Mouse (Mus musculus): ENCODE results near the gene Tnfrsf21. TPM values are rescaled to one million over a fixed set of nuclear protein-coding genes. Genes with fewer than 3 reads are reported as not detected.
A peak's percentile ranks its signal among the peaks of the same experiment; 100 is the strongest.

Tnfrsf21 gene
- polyA plus RNA-seq, 1 experiment from 2014 or later, result 10.4 TPM

DNA sequence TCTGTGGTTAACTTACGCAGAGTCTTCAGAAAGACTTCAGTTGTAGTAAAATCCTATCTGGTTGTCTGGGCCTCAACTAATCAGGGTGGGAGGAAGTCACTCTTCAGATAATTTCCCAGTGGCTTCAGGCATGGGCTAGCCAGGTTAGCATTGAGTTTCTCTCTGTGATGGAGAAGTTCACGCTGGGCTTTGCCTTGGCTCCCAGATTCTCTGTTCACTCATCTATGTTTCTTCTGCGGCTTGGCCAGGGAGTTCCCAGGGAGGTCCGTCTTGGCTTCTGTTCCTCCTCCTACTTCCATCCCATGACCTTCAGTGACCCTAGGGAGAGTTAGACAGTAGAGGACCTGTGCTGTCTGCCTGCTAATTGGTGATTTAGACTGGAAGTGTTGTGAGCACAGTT lies 61.2 kb downstream of the Tnfrsf21 start:
- H3K4me1 ChIP-seq, result peaks cover 14% of the 10 kb centered on the region
- H3K9me3 ChIP-seq, result no peaks in the 10 kb centered on the region
- H3K4me2 ChIP-seq, result peak overlapping the region; percentile 63
- H3K4me3 ChIP-seq, result peak overlapping the region; percentile 30; the same call in 1 of the 2 replicates
- H3K36me3 ChIP-seq, result no peaks in the 10 kb centered on the region
- no peaks in the 10 kb centered on the region for H3K27me3 ChIP-seq (replicated peaks)
- ATAC-seq (ENCODE audit: extremely low read depth, insufficient number of reproducible peaks, low FRiP score, low TSS enrichment), result no peak; the same call in 1 of the 2 replicates
- H3K9ac ChIP-seq, result peak overlapping the region; percentile 65; the same call in 1 of the 2 replicates
- H3K27ac ChIP-seq (replicated peaks), result 0 out of 2 replicates have a peak overlapping the region, but pooled peaks have one; percentile 21
- 32% methylated on average over 4 of the region's 4 CpGs for WGBS

DNA sequence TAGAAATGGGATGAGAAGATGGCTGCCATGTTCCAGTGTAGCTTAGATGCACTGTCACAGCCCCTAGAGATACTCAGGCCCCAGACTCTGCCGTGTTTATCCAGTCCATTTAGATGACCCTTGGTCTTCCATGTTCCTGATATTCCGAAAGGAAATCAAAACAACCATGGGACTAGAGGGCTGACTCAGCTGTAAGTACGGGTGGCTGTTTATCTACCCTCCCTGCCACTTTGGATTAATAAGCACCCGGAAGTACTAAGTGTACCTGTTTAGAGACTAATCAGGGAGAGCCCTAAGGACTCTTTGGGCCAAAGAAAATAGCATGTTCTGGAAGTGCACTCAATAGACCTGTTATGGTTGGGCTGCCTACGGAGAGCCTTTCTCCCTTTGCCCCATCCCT lies 64.9 kb downstream of the Tnfrsf21 start:
- no peak overlapping the region for H3K4me2 ChIP-seq
- peaks cover 11% of the 10 kb centered on the region for H3K36me3 ChIP-seq
- H3K9ac ChIP-seq, result no peak overlapping the region
- H3K27ac ChIP-seq (replicated peaks), result no peak overlapping the region
- H3K4me1 ChIP-seq, result peaks cover 9% of the 10 kb centered on the region
- H3K27me3 ChIP-seq (replicated peaks), result no peaks in the 10 kb centered on the region
- no peak for ATAC-seq (ENCODE audit: extremely low read depth, insufficient number of reproducible peaks, low FRiP score, low TSS enrichment)
- 74% methylated on average over 5 of the region's 5 CpGs for WGBS
- H3K4me3 ChIP-seq, result no peak overlapping the region
- H3K9me3 ChIP-seq, result no peaks in the 10 kb centered on the region

DNA sequence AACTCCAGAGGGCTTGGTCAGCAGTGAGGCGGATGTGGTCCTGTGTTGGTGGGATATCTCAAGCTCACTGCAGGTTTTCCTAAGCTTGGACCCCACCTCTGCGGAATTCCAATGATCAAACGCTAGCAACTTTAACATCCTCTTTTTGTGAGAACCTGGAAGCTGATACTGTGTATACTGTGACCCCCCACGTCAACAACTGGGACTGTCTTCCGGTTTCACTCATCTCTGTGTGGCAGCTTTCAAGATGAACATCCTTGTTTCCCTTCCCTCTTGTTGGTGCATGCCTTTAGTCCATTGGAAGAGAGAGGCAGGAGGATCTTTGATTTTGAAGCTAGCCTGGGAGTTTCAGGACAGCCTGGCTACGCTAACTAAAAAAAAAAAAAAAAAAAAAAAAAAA lies 73.1 kb downstream of the Tnfrsf21 start:
- 84% methylated on average over 6 of the region's 6 CpGs for WGBS
- H3K4me2 ChIP-seq, result no peak overlapping the region
- H3K36me3 ChIP-seq, result peaks cover 16% of the 10 kb centered on the region
- no peaks in the 10 kb centered on the region for H3K27me3 ChIP-seq (replicated peaks)
- H3K27ac ChIP-seq (replicated peaks), result no peak overlapping the region
- ATAC-seq (ENCODE audit: extremely low read depth, insufficient number of reproducible peaks, low FRiP score, low TSS enrichment), result no peak
- H3K4me3 ChIP-seq, result no peak overlapping the region
- no peaks in the 10 kb centered on the region; the same call in 1 of the 2 replicates for H3K9me3 ChIP-seq
- no peaks in the 10 kb centered on the region for H3K4me1 ChIP-seq
- H3K9ac ChIP-seq, result no peak overlapping the region

GRCm38 (mm10) chr17:43090948-43091724 lies 74.8 kb downstream of the Tnfrsf21 start:
- peaks cover 6% of the 10 kb centered on the region; the same call in 1 of the 2 replicates for H3K36me3 ChIP-seq
- H3K27ac ChIP-seq (replicated peaks), result no peak overlapping the region
- H3K4me3 ChIP-seq, result no peak overlapping the region
- no peaks in the 10 kb centered on the region for H3K4me1 ChIP-seq
- no peaks in the 10 kb centered on the region; the same call in 1 of the 2 replicates for H3K9me3 ChIP-seq
- ATAC-seq (ENCODE audit: extremely low read depth, insufficient number of reproducible peaks, low FRiP score, low TSS enrichment), result no peak
- H3K9ac ChIP-seq, result no peak overlapping the region
- no peak overlapping the region for H3K4me2 ChIP-seq
- no peaks in the 10 kb centered on the region for H3K27me3 ChIP-seq (replicated peaks)
- 79% methylated on average over 3 of the region's 3 CpGs for WGBS

DNA sequence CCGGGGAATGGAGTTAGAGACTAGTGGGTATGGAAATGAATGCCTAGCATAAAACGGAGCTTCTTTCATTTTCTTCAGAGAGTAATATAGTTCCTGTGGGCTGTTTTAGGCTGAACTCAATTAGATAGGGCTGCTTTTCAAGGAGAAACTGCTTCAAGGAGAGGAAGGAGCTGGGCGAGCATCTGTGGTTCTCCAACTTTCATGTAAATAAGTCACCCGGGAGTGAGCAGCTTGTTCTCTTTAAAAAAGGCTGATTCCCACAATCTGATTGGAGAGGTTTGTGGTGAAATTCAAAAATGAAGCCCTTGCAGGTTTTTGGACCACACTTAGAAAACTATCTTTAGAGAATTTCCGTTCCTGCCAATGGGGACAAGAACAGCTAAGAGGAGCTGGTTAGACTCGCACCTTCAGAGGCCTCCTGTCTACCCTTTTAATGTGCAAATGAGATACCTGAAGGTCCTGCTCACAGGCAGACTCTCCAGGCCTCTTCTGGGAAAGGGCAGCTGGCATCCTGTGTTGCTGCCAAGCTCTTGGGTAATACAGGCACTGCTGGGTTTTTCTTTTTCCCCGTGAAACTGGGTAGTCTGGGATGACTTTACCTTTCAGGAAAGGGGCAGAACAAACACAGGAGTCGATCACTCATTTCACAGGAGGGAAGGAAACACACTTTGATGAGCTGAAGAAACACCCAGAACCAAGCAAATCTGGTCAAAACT lies 76.1 kb downstream of the Tnfrsf21 start:
- 42% methylated on average over 8 of the region's 8 CpGs for WGBS
- Histone ChIP-seq H3K4me3 (no peak overlapping the region), H3K27ac (replicated peaks) (no peak overlapping the region), H3K4me2 (no peak overlapping the region), H3K4me1 (no peaks in the 10 kb centered on the region), H3K9me3 (no peaks in the 10 kb centered on the region; the same call in 1 of the 2 replicates), H3K9ac (no peak overlapping the region), H3K36me3 (no peaks in the 10 kb centered on the region; the same call in 1 of the 2 replicates), H3K27me3 (replicated peaks) (no peaks in the 10 kb centered on the region)
- ATAC-seq (ENCODE audit: extremely low read depth, insufficient number of reproducible peaks, low FRiP score, low TSS enrichment), result no peak

DNA sequence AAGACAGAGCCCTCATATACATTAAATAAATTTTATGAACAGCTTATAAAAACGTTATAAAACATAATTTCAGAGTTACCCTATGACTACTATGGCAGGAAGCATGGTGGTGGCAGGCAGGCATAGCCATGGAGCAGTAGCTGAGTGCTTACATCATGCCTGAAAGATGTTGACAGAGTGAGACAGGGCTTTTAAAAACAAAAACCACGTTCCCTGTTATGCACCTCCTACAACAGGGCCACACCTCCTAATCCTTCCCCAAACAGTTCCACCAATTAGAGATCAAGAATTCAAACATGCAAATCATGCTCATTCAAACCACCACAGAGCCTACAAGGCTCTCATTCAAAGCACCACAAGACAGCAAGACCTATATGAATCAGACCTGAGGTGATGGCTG lies 77.9 kb downstream of the Tnfrsf21 start:
- no peaks in the 10 kb centered on the region for H3K27me3 ChIP-seq (replicated peaks)
- H3K36me3 ChIP-seq, result no peaks in the 10 kb centered on the region
- H3K9ac ChIP-seq, result no peak overlapping the region
- H3K4me1 ChIP-seq, result no peaks in the 10 kb centered on the region
- no peak overlapping the region for H3K4me2 ChIP-seq
- ATAC-seq (ENCODE audit: extremely low read depth, insufficient number of reproducible peaks, low FRiP score, low TSS enrichment), result no peak
- no peaks in the 10 kb centered on the region; the same call in 1 of the 2 replicates for H3K9me3 ChIP-seq
- no peak overlapping the region for H3K27ac ChIP-seq (replicated peaks)
- H3K4me3 ChIP-seq, result no peak overlapping the region
- WGBS, result 25% methylated on average over 2 of the region's 2 CpGs

- no peak overlapping the region for H3K4me2 ChIP-seq
- 64% methylated on average over 4 of the region's 4 CpGs for WGBS
Measured at GRCm38 (mm10) chr17:43097101-43097688, 80.8 kb downstream of the Tnfrsf21 start.

DNA sequence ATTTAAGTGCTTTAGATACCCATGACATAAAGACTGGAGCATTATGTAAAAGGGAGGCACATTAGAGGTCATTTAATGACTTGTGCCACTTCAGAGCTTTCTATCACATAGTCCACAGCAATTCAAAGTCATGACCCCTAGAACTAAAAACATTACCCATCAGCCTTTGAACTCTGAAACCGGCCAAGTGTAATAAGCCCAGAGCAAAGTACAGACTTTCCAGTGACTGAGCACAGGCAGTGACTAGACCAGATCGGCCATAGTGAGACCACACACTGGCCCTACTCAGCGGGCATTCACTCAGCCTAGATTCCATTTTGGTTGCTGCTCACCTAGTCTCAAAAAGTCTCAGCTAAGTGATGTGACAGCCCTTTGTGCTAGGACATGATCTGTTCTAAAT lies 89.8 kb downstream of the Tnfrsf21 start:
- H3K36me3 ChIP-seq, result no peaks in the 10 kb centered on the region
- no peaks in the 10 kb centered on the region for H3K4me1 ChIP-seq
- no peaks in the 10 kb centered on the region for H3K27me3 ChIP-seq (replicated peaks)
- H3K4me2 ChIP-seq, result no peak overlapping the region
- ATAC-seq (ENCODE audit: extremely low read depth, insufficient number of reproducible peaks, low FRiP score, low TSS enrichment), result no peak
- H3K9me3 ChIP-seq, result no peaks in the 10 kb centered on the region
- no peak overlapping the region for H3K4me3 ChIP-seq
- H3K27ac ChIP-seq (replicated peaks), result no peak overlapping the region
- no peak overlapping the region for H3K9ac ChIP-seq
- WGBS, result 74% methylated on average over 3 of the region's 3 CpGs

More at GRCm38 (mm10) chr17:43097101-43097688, 80.8 kb downstream of the Tnfrsf21 start:
- Histone ChIP-seq H3K36me3 (no peaks in the 10 kb centered on the region), H3K4me1 (no peaks in the 10 kb centered on the region), H3K9ac (no peak overlapping the region), H3K27me3 (replicated peaks) (no peaks in the 10 kb centered on the region), H3K9me3 (no peaks in the 10 kb centered on the region; the same call in 1 of the 2 replicates), H3K4me3 (no peak overlapping the region), H3K27ac (replicated peaks) (no peak overlapping the region)
- no peak for ATAC-seq (ENCODE audit: extremely low read depth, insufficient number of reproducible peaks, low FRiP score, low TSS enrichment)

- 84% methylated on average over 5 of the region's 5 CpGs for WGBS
- no peaks in the 10 kb centered on the region for H3K4me1 ChIP-seq
- ATAC-seq (ENCODE audit: extremely low read depth, insufficient number of reproducible peaks, low FRiP score, low TSS enrichment), result no peak
- H3K27ac ChIP-seq (replicated peaks), result no peak overlapping the region
- H3K27me3 ChIP-seq (replicated peaks), result no peaks in the 10 kb centered on the region
- H3K9me3 ChIP-seq, result no peaks in the 10 kb centered on the region
- H3K36me3 ChIP-seq, result no peaks in the 10 kb centered on the region
- no peak overlapping the region for H3K4me3 ChIP-seq
- no peak overlapping the region for H3K9ac ChIP-seq
- no peak overlapping the region for H3K4me2 ChIP-seq
Measured at GRCm38 (mm10) chr17:43107338-43107737, 91.0 kb downstream of the Tnfrsf21 start.

- Histone ChIP-seq H3K4me1 (no peaks in the 10 kb centered on the region), H3K27ac (replicated peaks) (no peak overlapping the region), H3K27me3 (replicated peaks) (no peaks in the 10 kb centered on the region), H3K9ac (no peak overlapping the region), H3K4me2 (no peak overlapping the region), H3K4me3 (no peak overlapping the region), H3K9me3 (no peaks in the 10 kb centered on the region), H3K36me3 (no peaks in the 10 kb centered on the region)
- ATAC-seq (ENCODE audit: extremely low read depth, insufficient number of reproducible peaks, low FRiP score, low TSS enrichment), result no peak
- WGBS, result 70% methylated on average over 4 of the region's 4 CpGs
Measured at GRCm38 (mm10) chr17:43109501-43109900, 93.1 kb downstream of the Tnfrsf21 start.

DNA sequence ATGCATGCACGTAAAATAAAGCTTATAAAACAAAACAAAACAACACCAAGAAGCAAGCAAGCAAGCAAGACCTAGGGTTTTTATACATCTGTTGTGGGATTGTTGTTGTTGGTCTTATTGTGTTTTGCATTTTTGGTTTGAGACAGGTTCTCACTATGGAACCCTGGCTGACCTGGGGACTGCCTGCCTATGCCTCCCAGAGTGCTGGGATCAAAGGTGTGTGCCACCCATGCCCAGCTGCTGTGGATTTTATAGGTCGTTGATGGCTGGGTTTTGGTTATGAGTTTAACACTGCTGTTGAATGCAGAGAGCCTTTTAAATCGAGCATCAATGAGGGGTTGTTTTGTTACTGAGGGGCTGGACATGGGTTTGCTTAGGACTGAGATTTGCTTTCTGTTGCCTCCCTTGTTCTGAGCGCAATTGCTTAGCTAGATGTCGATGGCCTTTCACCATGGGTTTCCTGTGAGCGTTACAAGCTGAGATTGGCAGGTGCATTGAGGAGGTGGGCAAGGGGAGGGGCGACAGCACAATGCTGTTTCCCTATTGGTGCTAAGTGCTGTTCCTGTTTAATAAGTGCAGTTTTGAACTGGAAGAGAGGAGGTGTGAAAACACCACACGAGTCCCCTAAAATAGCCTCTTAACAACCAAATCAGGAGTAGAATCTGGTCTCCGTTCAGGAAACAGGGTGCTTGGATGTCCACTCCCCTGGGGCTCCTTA lies 94.0 kb downstream of the Tnfrsf21 start:
- Histone ChIP-seq H3K9ac (no peak overlapping the region), H3K9me3 (no peaks in the 10 kb centered on the region), H3K27me3 (replicated peaks) (no peaks in the 10 kb centered on the region), H3K4me2 (no peak overlapping the region), H3K36me3 (no peaks in the 10 kb centered on the region), H3K27ac (replicated peaks) (no peak overlapping the region), H3K4me1 (no peaks in the 10 kb centered on the region), H3K4me3 (no peak overlapping the region)
- 69% methylated on average over 9 of the region's 9 CpGs for WGBS
- ATAC-seq (ENCODE audit: extremely low read depth, insufficient number of reproducible peaks, low FRiP score, low TSS enrichment), result no peak

Data from heart, embryonic 13.5 days (tissue).